Mouse (Mus musculus) cortical plate, adult 2 months (tissue): Measurements from ENCODE around the gene Gpr183.

Experiments
- CTCF ChIP-seq: fragments of 200-500 bp; IDR thresholded peaks from 2 replicates; pipeline ENCODE4 v1.5.1; 2011; ENCODE audit warnings: mild to moderate bottlenecking, control low read depth, low read length; ENCODE audit not compliant: insufficient read depth; ENCODE audit errors: extremely low read depth
- POLR2A ChIP-seq: fragments of 200-500 bp; IDR thresholded peaks from 2 replicates; pipeline ENCODE4 v1.6.1; 2011; ENCODE audit warnings: mild to moderate bottlenecking, low read length, control low read depth; ENCODE audit not compliant: insufficient read depth; ENCODE audit errors: extremely low read depth

- TF ChIP-seq POLR2A: no peak
- TF ChIP-seq CTCF: no peak
Observed at GRCm38 (mm10) chr14:121983009-121983933, 18.3 kb upstream of the Gpr183 start.
